Mouse (Mus musculus): ENCODE data around the gene Amn.

DNA sequence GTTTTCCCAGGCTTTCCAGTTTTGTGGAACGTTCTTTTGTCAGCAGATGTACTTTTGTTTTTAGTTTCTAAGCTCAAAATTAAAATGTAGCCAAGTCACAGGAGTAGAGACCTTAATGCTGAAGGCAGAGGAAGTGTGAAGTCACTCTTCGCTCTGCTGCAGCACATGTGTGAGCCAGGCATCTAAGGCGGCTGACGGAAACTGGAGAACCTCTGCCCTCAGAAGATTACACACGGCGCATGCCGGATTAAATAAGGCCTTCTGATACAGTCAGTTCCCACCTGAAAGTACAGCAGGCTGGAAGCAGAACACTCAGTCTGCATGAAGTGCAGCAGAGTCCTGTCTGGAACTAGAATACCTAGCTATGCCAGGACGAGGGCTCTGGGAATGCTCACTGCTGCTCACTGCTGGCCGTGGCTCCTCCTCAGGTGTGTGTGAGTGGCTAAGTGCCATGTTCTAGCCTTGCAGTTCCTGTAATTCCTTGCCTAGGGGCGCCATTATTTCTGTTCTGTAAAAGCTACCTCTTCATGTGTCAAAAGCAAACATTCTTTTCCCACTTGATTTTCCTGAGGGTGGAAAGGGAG is 45.6 kb upstream of the Amn start:
- TF ChIP-seq CTCF (IDR thresholded peaks at IDR 0.05; ENCODE audit: insufficient read depth, low read depth, low read length): no peak
- TF ChIP-seq POLR2A (IDR thresholded peaks at IDR 0.05; ENCODE audit: insufficient read depth, low read depth, low read length): no peak

Data from olfactory bulb, adult 2 months (tissue).